ENCODE assay signal across 8 mouse cellular contexts in the genomic region with DNA sequence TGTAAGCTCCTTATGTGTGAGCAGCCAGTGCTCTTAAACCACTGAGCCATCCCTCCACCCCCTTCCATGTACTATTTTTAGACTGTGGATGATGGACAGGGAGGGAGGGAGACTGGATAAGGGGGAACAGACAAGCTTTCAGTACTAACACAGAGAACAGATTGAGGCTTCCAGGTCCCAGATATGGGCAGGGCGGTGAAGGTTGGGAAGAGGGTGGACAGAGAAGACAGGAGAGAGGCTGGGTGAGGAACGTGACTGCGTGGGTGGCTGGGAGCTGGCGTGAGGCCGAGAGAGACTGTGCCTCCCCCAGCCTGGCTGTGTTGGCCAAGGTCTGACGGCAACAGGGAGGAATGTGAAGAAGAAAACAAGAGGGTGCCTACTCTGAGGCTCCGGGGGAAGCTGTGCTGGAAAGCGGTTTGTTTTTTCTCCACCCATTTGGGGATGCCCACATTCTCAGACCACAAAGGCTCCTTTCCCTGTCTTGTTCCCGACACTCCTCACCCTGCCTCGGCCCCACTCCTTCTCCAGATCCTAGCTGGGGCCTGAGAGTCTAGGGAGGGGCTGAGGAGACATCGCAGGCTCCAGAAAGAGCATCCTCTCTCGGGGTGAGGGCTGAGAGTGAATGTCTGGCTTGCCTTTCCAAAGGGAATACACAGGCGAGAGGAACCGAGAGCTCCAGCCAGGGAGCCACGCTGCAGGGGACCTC. TPM values are rescaled to one million over a fixed set of nuclear protein-coding genes. Genes with fewer than 3 reads are reported as not detected.
DNase-seq lines count a peak whose midpoint lies in the region; ATAC-seq and TF ChIP-seq lines count a peak whose summit lies in the region.

No protein-coding gene starts in this region.

- in situ Hi-C loops in ES-E14 (cut with MboI; ENCODE audit: low sequenced_read_pairs in 2 of 2, unreplicated experiment in 2 of 2) = no loop called here

- peak overlapping the region; percentile 33; the same call in 1 of the 2 replicates for H3K27ac ChIP-seq in ES-E14 (ENCODE audit: insufficient read depth, low read depth, low read length, poor library complexity, severe bottlenecking)
- 0 out of 2 replicates have a peak overlapping the region, but pooled peaks have one; percentile 38 for H3K27ac ChIP-seq in hindbrain, embryonic 15.5 days (replicated peaks)
- H3K27ac ChIP-seq in midbrain, postnatal 0 days (ENCODE audit: low read depth, low read length) = no peak overlapping the region

- TF ChIP-seq CTCF in midbrain, postnatal 0 days (IDR thresholded peaks at IDR 0.05) = no peak

- no peaks in the 10 kb centered on the region for H3K9me3 ChIP-seq in ES-E14 (ENCODE audit: control insufficient read depth, insufficient read depth, low read depth, low read length)
- H3K9me3 ChIP-seq in hindbrain, embryonic 15.5 days = no peaks in the 10 kb centered on the region
- H3K9me3 ChIP-seq in midbrain, postnatal 0 days (ENCODE audit: low read length) = no peaks in the 10 kb centered on the region

- DNase-seq in ES-E14 (ENCODE audit: low read depth, low spot score) = no peak
- DNase-seq in brain, adult 2 months (ENCODE audit: low read depth, low spot score) = peak; percentile 92
- peak; percentile 72 to 77 for DNase-seq in frontal cortex, postnatal 14 days (ENCODE audit: low spot score in 2 of 2)
- peak; percentile 71 for DNase-seq in left cerebral cortex, adult 11 months (ENCODE audit: low spot score)
- DNase-seq in midbrain, postnatal 0 days (ENCODE audit: low spot score) = peak; percentile 24
- DNase-seq in urinary bladder, postnatal 10 days (ENCODE audit: low spot score) = peak; percentile 68
- no peak for DNase-seq in spleen, adult 18-20 months

- no peaks in the 10 kb centered on the region for H3K36me3 ChIP-seq in ES-E14 (ENCODE audit: control insufficient read depth, insufficient read depth, low read length, poor library complexity, severe bottlenecking)
- no peaks in the 10 kb centered on the region for H3K36me3 ChIP-seq in hindbrain, embryonic 15.5 days
- no peaks in the 10 kb centered on the region for H3K36me3 ChIP-seq in midbrain, postnatal 0 days (ENCODE audit: insufficient read depth, low read length)

- ATAC-seq in hindbrain, embryonic 15.5 days (ENCODE audit: low FRiP score, low read depth) = no peak
- ATAC-seq in midbrain, postnatal 0 days (ENCODE audit: low FRiP score) = no peak

- H3K4me2 ChIP-seq in hindbrain, embryonic 15.5 days = no peak overlapping the region
- no peak overlapping the region for H3K4me2 ChIP-seq in midbrain, postnatal 0 days (ENCODE audit: low read depth, low read length, poor library complexity, severe bottlenecking)

- peak overlapping the region; percentile 50; the same call in 1 of the 2 replicates for H3K9ac ChIP-seq in ES-E14 (ENCODE audit: insufficient read depth, low read depth, low read length, poor library complexity, severe bottlenecking)
- H3K9ac ChIP-seq in hindbrain, embryonic 15.5 days = no peak overlapping the region
- H3K9ac ChIP-seq in midbrain, postnatal 0 days (replicated peaks; ENCODE audit: low read length, poor library complexity, severe bottlenecking) = no peak overlapping the region

- no peaks in the 10 kb centered on the region for H3K27me3 ChIP-seq in hindbrain, embryonic 15.5 days
- H3K27me3 ChIP-seq in midbrain, postnatal 0 days (ENCODE audit: insufficient read depth, low read length) = no peaks in the 10 kb centered on the region

- H3K4me1 ChIP-seq in ES-E14 (ENCODE audit: control insufficient read depth in 2 of 2, insufficient read depth in 2 of 2, low read length in 2 of 2, poor library complexity in 1 of 2) = peaks cover 3 to 32% of the 10 kb centered on the region in 2 experiments; a peak in 1 of 4 replicates
- 0 out of 2 replicates have a peak, but pooled peaks cover 7% of the 10 kb centered on the region for H3K4me1 ChIP-seq in hindbrain, embryonic 15.5 days (replicated peaks)
- H3K4me1 ChIP-seq in midbrain, postnatal 0 days (ENCODE audit: insufficient read depth, low read length) = no peaks in the 10 kb centered on the region

- 49% methylated on average over 15 of the region's 15 CpGs for whole genome bisulfite sequencing in hindbrain, embryonic 15.5 days
- WGBS in midbrain, postnatal 0 days = 38% methylated on average over 14 of the region's 15 CpGs

- peak overlapping the region in 1 of 2 experiments; percentile 30; a peak in 1 of 4 replicates for H3K4me3 ChIP-seq in ES-E14 (ENCODE audit: insufficient read depth in 1 of 2, low read depth in 1 of 2, low read length in 2 of 2, poor library complexity in 1 of 2, severe bottlenecking in 1 of 2)
- no peak overlapping the region for H3K4me3 ChIP-seq in hindbrain, embryonic 15.5 days
- no peak overlapping the region for H3K4me3 ChIP-seq in midbrain, postnatal 0 days (ENCODE audit: low read depth, low read length)

TF ChIP-seq in ES-E14, 5 proteins besides CTCF, POLR2A, EP300 and RAD21:
- TF ChIP-seq MAFK (IDR thresholded peaks at IDR 0.05; ENCODE audit: insufficient read depth, low read depth, low read length) (no peak), HCFC1 (IDR thresholded peaks at IDR 0.05; ENCODE audit: borderline replicate concordance, insufficient read depth, low read length) (no peak), ZNF384 (IDR thresholded peaks at IDR 0.05; ENCODE audit: low read depth, low read length) (no peak), ZC3H11A (IDR thresholded peaks at IDR 0.05; ENCODE audit: borderline replicate concordance, low read depth, low read length) (no peak), CHD2 (IDR thresholded peaks at IDR 0.05; ENCODE audit: low read depth, low read length) (no peak)

RNA-seq across cellular contexts. Expression of a gene that starts 2.3 kb away (rescaled TPM):
- 1.1 and 1.2 TPM in 2 replicates for total RNA-seq in ES-E14 (2012; rRNA removed)
- 0.14 and 0.22 TPM in 2 replicates for polyA plus RNA-seq in hindbrain, embryonic 15.5 days (2015; fragmentation: Nextera tagmentation; extraction: Ambion mirVana)
- total RNA-seq in midbrain, postnatal 0 days (2014; rRNA removed) = 1.2 TPM in 1 of 2 replicates, not detected in the other
- polyA plus RNA-seq in midbrain, postnatal 0 days (2015; fragmentation: Nextera tagmentation; extraction: Ambion mirVana) = 0.06 and 0.22 TPM in 2 replicates

RNA-seq across cellular contexts. Expression of a gene that starts 16.6 kb away (rescaled TPM):
- total RNA-seq in ES-E14 (2012; rRNA removed) = 4.3 and 8.9 TPM in 2 replicates
- 0.97 and 1.2 TPM in 2 replicates for polyA plus RNA-seq in hindbrain, embryonic 15.5 days (2015; fragmentation: Nextera tagmentation; extraction: Ambion mirVana)
- total RNA-seq in midbrain, postnatal 0 days (2014; rRNA removed) = not detected in 2 replicates
- polyA plus RNA-seq in midbrain, postnatal 0 days (2015; fragmentation: Nextera tagmentation; extraction: Ambion mirVana) = 0.43 TPM in 1 of 2 replicates, not detected in the other

RNA-seq across cellular contexts. Expression of a gene that starts 17.7 kb away (rescaled TPM):
- total RNA-seq in ES-E14 (2012; rRNA removed) = 0.22 and 0.42 TPM in 2 replicates
- not detected in 2 replicates for polyA plus RNA-seq in hindbrain, embryonic 15.5 days (2015; fragmentation: Nextera tagmentation; extraction: Ambion mirVana)
- total RNA-seq in midbrain, postnatal 0 days (2014; rRNA removed) = not detected in 2 replicates
- not detected in 2 replicates for polyA plus RNA-seq in midbrain, postnatal 0 days (2015; fragmentation: Nextera tagmentation; extraction: Ambion mirVana)

RNA-seq across cellular contexts. Expression of a gene that starts 32.7 kb away (rescaled TPM):
- 28.5 and 31.8 TPM in 2 replicates for total RNA-seq in ES-E14 (2012; rRNA removed)
- polyA plus RNA-seq in hindbrain, embryonic 15.5 days (2015; fragmentation: Nextera tagmentation; extraction: Ambion mirVana) = 6.5 and 7.9 TPM in 2 replicates
- total RNA-seq in midbrain, postnatal 0 days (2014; rRNA removed) = 3.5 and 4.0 TPM in 2 replicates
- 1.9 and 2.1 TPM in 2 replicates for polyA plus RNA-seq in midbrain, postnatal 0 days (2015; fragmentation: Nextera tagmentation; extraction: Ambion mirVana)

RNA-seq across cellular contexts. Expression of a gene that starts 33.0 kb away (rescaled TPM):
- 7.6 and 10.5 TPM in 2 replicates for total RNA-seq in ES-E14 (2012; rRNA removed)
- polyA plus RNA-seq in hindbrain, embryonic 15.5 days (2015; fragmentation: Nextera tagmentation; extraction: Ambion mirVana) = 19.3 and 21.0 TPM in 2 replicates
- 9.2 and 10.3 TPM in 2 replicates for total RNA-seq in midbrain, postnatal 0 days (2014; rRNA removed)
- polyA plus RNA-seq in midbrain, postnatal 0 days (2015; fragmentation: Nextera tagmentation; extraction: Ambion mirVana) = 4.5 and 4.7 TPM in 2 replicates

Comparison
In these comparisons a context has a peak if more than half of its experiments do, and no peak if none do; other contexts are left out.
1. DNase-seq: peak in brain, adult 2 months (single experiment), frontal cortex, postnatal 14 days (2 of 2), left cerebral cortex, adult 11 months (single experiment), midbrain, postnatal 0 days (single experiment) and urinary bladder, postnatal 10 days (single experiment); none in ES-E14 (single experiment) and spleen, adult 18-20 months (0 of 2).